Mouse (Mus musculus): ENCODE results near the gene Zfp146. TPM values are rescaled to one million over a fixed set of nuclear protein-coding genes. Genes with fewer than 3 reads are reported as not detected.
A peak's percentile ranks its signal among the peaks of the same experiment; 100 is the strongest.

The Zfp146 gene
- polyA plus RNA-seq, 1 experiment from 2014 or later = 21.1 TPM

DNA sequence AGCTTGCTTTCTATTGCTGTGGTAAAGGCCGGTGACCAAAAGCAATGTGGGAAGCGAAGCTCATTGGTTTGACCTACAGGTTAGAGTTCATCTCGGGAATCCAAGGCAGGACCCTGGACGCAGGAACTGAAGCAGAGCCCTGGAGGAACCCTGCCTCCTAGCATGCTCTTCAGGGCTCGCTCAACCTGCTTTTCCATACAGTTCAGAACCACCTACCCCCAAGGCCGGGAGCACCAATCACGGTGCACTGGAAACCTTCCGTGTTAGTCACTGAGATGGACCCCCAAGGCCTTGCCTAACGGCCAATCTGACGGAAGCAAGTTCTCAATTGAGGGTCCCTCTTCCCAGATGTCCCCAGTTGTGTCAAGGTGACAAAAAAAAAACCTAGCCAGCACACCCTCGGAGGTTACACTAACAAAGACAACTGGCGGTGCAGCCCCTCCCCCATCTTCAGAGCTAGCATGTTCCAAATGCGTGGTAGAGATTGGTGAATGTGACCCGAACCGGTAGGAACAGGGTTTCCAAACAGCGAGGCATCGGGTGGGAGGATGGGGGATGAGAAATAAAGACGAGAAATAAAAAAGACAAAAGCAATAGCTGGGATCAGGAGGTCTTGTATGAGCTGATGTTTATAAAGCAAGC is 30.1 kb upstream of the Zfp146 start:
- no peak overlapping the region for H3K27ac ChIP-seq
- H3K27me3 ChIP-seq (ENCODE audit: poor library complexity, severe bottlenecking) = no peaks in the 10 kb centered on the region
- H3K9me3 ChIP-seq = no peaks in the 10 kb centered on the region
- no peak overlapping the region for H3K4me3 ChIP-seq
- peaks cover 29% of the 10 kb centered on the region for H3K4me1 ChIP-seq
- whole genome bisulfite sequencing = 80% methylated on average over 18 of the region's 18 CpGs
- DNase-seq (ENCODE audit: extremely low spot score, low spot score) = no peak
- H3K36me3 ChIP-seq (replicated peaks) = no peaks in the 10 kb centered on the region

DNA sequence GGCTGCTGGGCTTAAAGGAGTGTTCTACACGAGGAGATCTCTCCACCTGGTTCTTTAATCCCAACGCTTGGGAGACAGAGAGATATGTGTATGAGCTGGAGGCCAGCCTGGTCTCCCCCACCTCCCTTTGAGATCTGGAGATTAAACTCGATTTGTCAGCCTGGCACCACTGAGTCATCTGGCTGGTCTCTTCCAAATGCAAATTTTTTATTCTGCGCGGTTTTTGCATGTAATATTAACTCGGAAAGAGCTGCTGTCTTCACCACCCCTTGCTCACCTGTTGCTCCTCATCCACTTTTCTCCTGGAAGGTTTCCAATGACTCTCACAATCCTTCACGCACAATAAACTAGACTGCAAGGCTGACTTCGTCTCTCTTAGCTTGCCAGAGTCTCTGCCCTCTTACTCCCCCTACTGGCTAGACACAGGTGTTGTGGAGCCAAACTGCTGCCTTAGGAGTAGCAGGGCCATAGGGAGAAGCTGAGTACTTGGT is 29.0 kb upstream of the Zfp146 start, which contains the start of gene Capns1:
Gene Capns1, minus strand, starts transcription at position 331 of the 491 bp plus-strand sequence.
- peak; percentile 67 for DNase-seq (ENCODE audit: extremely low spot score, low spot score)
- H3K36me3 ChIP-seq (replicated peaks) = no peaks in the 10 kb centered on the region
- H3K4me3 ChIP-seq = peak within 1 kb of the TSS; percentile 31
- peaks cover 31% of the 10 kb centered on the region for H3K4me1 ChIP-seq
- no peaks in the 10 kb centered on the region for H3K27me3 ChIP-seq (ENCODE audit: poor library complexity, severe bottlenecking)
- WGBS = 10% methylated on average over 8 of the region's 8 CpGs
- 0 out of 2 replicates have a peak within 1 kb of the TSS, but pooled peaks have one; percentile 51 for H3K27ac ChIP-seq
- no peaks in the 10 kb centered on the region for H3K9me3 ChIP-seq

DNA sequence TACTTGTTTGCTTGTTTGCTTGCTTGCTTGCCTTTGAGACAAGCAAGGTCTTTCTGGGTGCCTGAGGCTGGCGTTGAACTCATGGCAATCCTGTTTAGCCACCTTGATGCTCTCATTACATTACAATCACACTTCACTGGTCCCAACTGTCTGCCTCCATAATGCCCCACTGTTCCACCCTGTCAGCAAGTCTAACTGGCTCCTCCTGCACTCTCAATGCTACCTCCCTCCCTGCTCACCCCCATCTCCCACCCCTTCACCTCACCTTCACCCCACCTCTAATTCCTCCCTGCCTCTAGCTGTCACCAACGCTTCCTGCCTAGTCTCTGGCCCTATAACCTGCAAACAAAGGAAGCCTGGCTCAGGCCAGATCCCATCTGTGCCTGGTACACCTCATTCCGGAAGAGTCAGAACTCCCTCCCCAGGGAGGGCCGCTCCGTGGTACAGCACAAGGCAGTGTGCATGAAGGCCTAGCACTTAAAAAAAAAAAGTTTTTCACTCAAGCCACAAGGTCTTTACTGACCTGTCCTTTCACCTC is 28.1 kb upstream of the Zfp146 start:
- Histone ChIP-seq H3K27ac (0 out of 2 replicates have a peak overlapping the region, but pooled peaks have one; percentile 16), H3K27me3 (ENCODE audit: poor library complexity, severe bottlenecking) (no peaks in the 10 kb centered on the region)
- 83% methylated on average over 5 of the region's 5 CpGs for WGBS

DNA sequence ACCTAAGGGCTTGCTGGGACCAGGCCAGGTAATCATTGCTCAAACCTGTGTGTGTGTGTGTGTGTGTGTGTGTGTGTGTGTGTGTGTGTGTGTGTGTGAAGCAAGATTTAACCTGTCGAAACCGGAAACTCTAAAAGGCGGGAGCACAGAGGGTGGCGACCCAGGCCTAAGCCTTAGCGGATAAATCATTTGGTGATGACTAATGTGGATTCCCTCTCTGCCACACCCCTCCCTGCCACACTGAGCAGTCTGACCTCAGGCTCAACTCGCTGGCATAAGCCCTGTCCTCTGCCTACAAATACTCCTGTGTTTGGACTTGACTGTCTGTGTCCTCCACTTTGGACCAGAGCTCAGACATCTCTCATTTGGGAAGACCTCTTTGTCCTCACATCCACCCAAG is 26.6 kb upstream of the Zfp146 start:
- H3K27me3 ChIP-seq (ENCODE audit: poor library complexity, severe bottlenecking) = no peaks in the 10 kb centered on the region
- DNase-seq (ENCODE audit: extremely low spot score, low spot score) = no peak
- H3K9me3 ChIP-seq = no peaks in the 10 kb centered on the region
- peaks cover 43% of the 10 kb centered on the region for H3K4me1 ChIP-seq
- H3K36me3 ChIP-seq (replicated peaks) = peaks cover 17% of the 10 kb centered on the region
- no peak overlapping the region for H3K27ac ChIP-seq
- H3K4me3 ChIP-seq = no peak overlapping the region
- WGBS = 92% methylated on average over 6 of the region's 6 CpGs

More for the DNA sequence above, 28.1 kb upstream of the Zfp146 start:
- Histone ChIP-seq H3K36me3 (replicated peaks) (peaks cover 2% of the 10 kb centered on the region), H3K9me3 (no peaks in the 10 kb centered on the region), H3K4me1 (peaks cover 39% of the 10 kb centered on the region), H3K4me3 (no peak overlapping the region)
- DNase-seq (ENCODE audit: extremely low spot score, low spot score) = no peak

DNA sequence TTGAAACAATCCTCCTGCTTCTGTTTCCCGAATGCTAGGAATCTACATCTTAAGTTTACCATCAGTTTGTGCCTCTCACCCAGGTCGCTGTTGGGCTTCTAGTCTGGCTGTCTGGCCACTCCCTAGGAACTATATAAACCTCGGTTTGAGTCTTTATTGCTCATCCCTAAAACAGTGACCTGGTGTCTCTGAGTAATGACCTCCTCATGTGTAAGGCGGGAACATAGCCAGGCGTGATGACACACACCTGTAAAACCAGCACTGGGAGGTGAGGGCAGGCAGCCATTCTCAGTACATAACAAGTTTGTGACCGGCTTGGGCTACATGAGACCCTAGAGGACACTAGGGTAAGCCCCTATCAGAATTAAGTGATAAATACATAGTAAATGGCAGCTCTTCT is 25.9 kb upstream of the Zfp146 start:
- WGBS = 77% methylated on average over 6 of the region's 6 CpGs
- DNase-seq (ENCODE audit: extremely low spot score, low spot score) = no peak
- H3K9me3 ChIP-seq = no peaks in the 10 kb centered on the region
- H3K4me1 ChIP-seq = peaks cover 43% of the 10 kb centered on the region
- peak overlapping the region; percentile 78 for H3K4me3 ChIP-seq
- H3K27me3 ChIP-seq (ENCODE audit: poor library complexity, severe bottlenecking) = no peaks in the 10 kb centered on the region
- H3K36me3 ChIP-seq (replicated peaks) = peaks cover 24% of the 10 kb centered on the region
- peak overlapping the region; percentile 87 for H3K27ac ChIP-seq

DNA sequence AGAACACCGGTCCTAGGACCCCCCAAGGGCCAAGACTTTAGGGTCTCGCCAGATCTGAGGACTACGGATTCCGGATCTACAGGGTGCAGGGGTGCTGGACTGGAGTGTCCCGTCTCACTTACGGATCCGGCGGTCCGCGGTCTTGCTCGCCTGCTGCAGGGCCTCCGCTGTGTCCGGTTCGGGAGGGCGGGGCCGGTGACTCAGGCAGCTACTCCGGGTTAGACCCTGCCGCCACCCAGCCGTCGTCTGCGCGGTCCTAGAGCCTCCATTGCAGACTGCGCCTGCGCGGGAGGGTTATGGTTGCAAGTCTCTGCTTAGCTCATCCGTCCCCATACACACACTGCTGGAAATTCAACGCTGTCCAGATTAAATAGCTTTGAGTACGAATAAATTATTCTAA is 25.3 kb upstream of the Zfp146 start:
- Histone ChIP-seq H3K27me3 (ENCODE audit: poor library complexity, severe bottlenecking) (no peaks in the 10 kb centered on the region), H3K27ac (peak overlapping the region; percentile 87), H3K4me1 (peaks cover 43% of the 10 kb centered on the region), H3K9me3 (no peaks in the 10 kb centered on the region), H3K36me3 (replicated peaks) (peaks cover 29% of the 10 kb centered on the region), H3K4me3 (peak overlapping the region; percentile 78)
- WGBS = under 1% methylated on average over 28 of the region's 28 CpGs
- DNase-seq (ENCODE audit: extremely low spot score, low spot score) = peak; percentile 98

DNA sequence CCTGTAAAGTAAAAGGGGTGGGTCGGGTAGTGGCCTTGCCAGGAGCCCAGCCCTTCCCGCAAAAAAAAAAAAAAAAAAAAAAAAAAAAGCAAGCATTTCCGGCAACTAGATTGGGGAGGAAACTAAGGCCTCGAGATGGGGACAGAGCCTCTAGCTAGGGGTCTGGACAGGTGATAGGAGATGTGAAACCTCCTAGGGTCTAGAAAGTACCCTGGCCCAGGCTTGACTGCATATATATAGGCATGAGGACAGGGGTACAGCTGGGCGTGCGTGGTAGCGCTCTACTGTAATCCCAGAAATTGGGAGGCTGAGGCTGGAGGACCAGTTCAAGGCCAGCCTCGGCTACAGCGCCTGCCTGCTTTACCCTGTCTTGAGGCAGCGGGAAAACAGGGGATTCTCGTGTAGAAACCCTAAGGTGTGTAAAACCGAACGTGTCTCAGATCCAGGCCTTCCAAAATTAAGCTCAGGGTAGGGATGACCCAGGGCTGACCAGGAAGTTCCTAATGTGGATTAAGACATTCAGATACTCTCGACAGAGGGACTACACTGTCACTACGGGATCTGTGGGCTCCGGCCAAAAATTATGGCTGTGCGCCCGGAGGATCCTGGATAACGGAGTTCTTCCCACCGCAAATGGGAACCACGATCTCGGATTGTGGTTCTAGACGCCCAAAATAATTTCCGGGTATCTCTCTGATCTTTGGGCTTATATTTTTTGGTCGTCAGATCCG is 24.7 kb upstream of the Zfp146 start:
- DNase-seq (ENCODE audit: extremely low spot score, low spot score) = peak; percentile 30
- peak overlapping the region; percentile 87 for H3K27ac ChIP-seq
- H3K9me3 ChIP-seq = no peaks in the 10 kb centered on the region
- no peaks in the 10 kb centered on the region for H3K27me3 ChIP-seq (ENCODE audit: poor library complexity, severe bottlenecking)
- peaks cover 33% of the 10 kb centered on the region for H3K36me3 ChIP-seq (replicated peaks)
- H3K4me3 ChIP-seq = peak overlapping the region; percentile 78
- WGBS = 1% methylated on average over 26 of the region's 26 CpGs
- H3K4me1 ChIP-seq = peaks cover 43% of the 10 kb centered on the region

DNA sequence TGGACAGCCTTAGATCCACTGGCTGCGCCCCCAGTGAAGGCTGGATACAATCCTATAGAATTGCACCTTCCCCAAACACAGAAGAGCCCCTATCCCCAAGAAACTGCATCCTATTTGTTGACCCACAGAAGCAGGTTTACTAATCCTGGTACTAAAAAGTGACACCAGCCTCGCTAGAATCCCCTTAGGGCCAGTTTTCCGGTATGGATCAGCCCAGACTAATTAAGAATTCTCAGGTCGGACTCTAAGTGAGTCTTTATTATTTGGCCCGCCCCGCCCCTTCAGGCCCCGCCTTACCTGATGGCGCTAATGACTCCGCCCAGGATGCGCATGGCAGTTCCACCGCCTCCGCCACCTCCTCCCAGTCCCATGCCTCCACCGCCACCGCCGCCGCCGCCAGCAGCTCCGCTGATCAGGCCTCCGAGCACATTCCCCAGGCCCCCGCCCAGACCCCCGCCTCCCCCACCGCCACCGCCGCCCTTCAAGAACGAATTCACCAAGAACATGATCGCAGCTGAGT is 24.1 kb upstream of the Zfp146 start:
- Histone ChIP-seq H3K36me3 (replicated peaks) (peaks cover 39% of the 10 kb centered on the region), H3K4me1 (peaks cover 41% of the 10 kb centered on the region), H3K27ac (peak overlapping the region; percentile 87), H3K27me3 (ENCODE audit: poor library complexity, severe bottlenecking) (no peaks in the 10 kb centered on the region), H3K4me3 (peak overlapping the region; percentile 78), H3K9me3 (no peaks in the 10 kb centered on the region)
- WGBS = under 1% methylated on average over 26 of the region's 26 CpGs
- peak; percentile 86 for DNase-seq (ENCODE audit: extremely low spot score, low spot score)

DNA sequence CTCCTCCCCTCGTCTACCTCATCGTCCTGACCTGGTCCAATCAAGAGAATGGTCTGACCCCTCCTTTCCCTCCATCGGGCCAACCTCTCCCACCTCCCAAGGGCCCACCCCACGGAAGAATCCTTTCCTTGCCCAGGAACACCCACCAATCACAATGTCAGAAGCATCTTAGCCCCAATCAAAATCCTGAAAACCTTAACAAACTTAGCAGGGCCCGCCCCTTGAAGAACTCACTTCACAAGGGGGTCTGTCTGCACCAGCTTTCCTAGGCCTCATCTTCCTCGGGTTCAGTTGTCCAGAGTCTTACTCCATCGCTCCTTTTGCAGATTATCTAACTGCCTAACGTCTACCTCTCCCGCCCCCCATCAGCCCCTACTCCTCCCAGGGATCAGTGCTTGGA is 23.5 kb upstream of the Zfp146 start:
- no peak for DNase-seq (ENCODE audit: extremely low spot score, low spot score)
- Histone ChIP-seq H3K36me3 (replicated peaks) (peaks cover 46% of the 10 kb centered on the region), H3K4me1 (peaks cover 35% of the 10 kb centered on the region), H3K4me3 (peak overlapping the region; percentile 78), H3K27me3 (ENCODE audit: poor library complexity, severe bottlenecking) (no peaks in the 10 kb centered on the region), H3K27ac (peak overlapping the region; percentile 87), H3K9me3 (no peaks in the 10 kb centered on the region)
- WGBS = 8% methylated on average over 9 of the region's 9 CpGs

DNA sequence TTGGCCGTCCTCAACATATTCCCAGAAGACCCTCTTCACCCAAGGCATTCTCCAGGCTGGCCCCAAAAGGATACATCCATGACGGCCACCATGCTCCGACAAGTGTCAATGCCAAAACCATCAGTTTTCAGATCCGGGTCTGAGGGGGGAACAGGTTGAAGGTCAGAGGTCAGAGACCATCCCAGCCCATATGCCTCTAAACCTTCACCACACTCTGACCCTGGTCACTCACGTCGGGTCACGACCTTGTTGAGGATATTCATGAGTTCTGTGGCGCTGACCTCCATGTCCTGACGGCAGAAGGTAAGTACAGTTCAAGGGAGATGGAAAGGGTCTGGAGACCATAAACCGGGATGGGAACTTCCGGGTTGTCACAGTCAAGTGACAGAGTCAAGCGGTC is 22.5 kb upstream of the Zfp146 start:
- DNase-seq (ENCODE audit: extremely low spot score, low spot score) = no peak
- Histone ChIP-seq H3K9me3 (no peaks in the 10 kb centered on the region), H3K4me3 (peak overlapping the region; percentile 78), H3K27ac (no peak overlapping the region), H3K4me1 (peaks cover 29% of the 10 kb centered on the region), H3K27me3 (ENCODE audit: poor library complexity, severe bottlenecking) (no peaks in the 10 kb centered on the region), H3K36me3 (replicated peaks) (peaks cover 55% of the 10 kb centered on the region)
- WGBS = 89% methylated on average over 12 of the region's 12 CpGs

DNA sequence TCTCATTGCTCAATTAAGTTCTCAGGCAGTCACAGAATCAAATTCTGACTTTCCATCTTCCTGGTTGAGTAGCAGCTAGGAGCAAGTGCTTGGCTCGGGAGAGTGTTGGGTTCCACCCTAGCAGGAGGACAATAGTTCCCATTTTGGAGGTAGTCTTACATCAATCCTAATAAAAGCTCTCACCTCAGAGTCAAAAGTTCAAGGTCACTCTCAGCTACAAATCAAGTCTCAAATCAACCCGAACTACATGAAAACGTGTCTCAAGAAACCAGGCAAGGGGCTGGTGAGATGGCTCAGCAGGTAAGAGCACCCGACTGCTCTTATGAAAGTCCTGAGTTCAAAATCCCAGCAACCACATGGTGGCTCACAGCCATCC is 19.6 kb upstream of the Zfp146 start:
- no peak overlapping the region for H3K27ac ChIP-seq
- no peak overlapping the region for H3K4me3 ChIP-seq
- H3K9me3 ChIP-seq = no peaks in the 10 kb centered on the region
- DNase-seq (ENCODE audit: extremely low spot score, low spot score) = no peak
- peaks cover 22% of the 10 kb centered on the region for H3K4me1 ChIP-seq
- peaks cover 76% of the 10 kb centered on the region for H3K36me3 ChIP-seq (replicated peaks)
- H3K27me3 ChIP-seq (ENCODE audit: poor library complexity, severe bottlenecking) = no peaks in the 10 kb centered on the region
- WGBS = 91% methylated on average over 4 of the region's 4 CpGs

DNA sequence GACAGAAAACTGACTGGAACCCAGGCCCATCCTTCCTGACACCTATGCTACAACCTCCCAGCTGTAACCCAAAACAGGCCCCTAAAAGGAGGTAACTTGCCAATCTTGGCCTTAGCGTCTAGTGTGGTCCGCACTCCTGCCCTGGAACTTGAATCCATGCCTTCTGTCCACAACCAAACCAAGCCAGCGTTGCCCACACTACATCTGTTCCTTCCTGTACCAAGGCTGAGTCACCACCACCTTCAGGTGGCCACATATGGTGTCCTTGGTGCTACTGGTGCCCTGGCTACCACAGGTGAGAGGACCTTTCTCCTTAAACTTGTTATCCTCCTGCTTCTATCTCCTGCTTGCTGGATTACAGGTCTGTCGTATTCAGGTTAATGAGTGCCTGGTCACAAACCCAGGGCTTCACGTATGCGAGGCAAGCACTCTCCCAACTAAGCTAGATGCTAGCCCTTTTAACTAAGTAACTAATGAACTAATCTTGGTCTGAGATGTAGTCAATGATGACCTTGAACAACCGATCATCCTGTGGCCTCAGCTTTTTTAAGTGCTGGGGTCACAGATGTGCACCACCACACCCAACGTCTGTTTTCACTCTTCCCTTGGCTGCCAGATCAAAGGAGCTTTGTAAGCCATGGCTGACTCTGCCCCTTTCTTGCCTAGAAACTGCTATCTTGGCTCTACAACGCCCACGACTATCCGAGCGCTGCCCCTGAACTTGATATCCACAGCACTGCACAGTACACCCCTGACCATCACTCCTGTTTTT is 19.0 kb upstream of the Zfp146 start:
- WGBS = 84% methylated on average over 12 of the region's 12 CpGs

More for the DNA sequence above, 19.0 kb upstream of the Zfp146 start:
- Histone ChIP-seq H3K9me3 (no peaks in the 10 kb centered on the region), H3K4me3 (no peak overlapping the region), H3K36me3 (replicated peaks) (peaks cover 76% of the 10 kb centered on the region), H3K27me3 (ENCODE audit: poor library complexity, severe bottlenecking) (no peaks in the 10 kb centered on the region), H3K27ac (no peak overlapping the region), H3K4me1 (peaks cover 24% of the 10 kb centered on the region)
- DNase-seq (ENCODE audit: extremely low spot score, low spot score) = no peak
